Mouse (Mus musculus) cerebellum, postnatal 36 days (tissue): Measurements from ENCODE around the gene Itgb5.
A peak's percentile ranks its signal among the peaks of the same experiment; 100 is the strongest.

Experiments used
- DNase-seq, 2 experiments: peaks; one replicate each; pipeline ENCODE4 v3.0.0; 2021 to 2022; ENCODE audit warnings: mixed read lengths in 2 of 2

Itgb5 gene

DNA sequence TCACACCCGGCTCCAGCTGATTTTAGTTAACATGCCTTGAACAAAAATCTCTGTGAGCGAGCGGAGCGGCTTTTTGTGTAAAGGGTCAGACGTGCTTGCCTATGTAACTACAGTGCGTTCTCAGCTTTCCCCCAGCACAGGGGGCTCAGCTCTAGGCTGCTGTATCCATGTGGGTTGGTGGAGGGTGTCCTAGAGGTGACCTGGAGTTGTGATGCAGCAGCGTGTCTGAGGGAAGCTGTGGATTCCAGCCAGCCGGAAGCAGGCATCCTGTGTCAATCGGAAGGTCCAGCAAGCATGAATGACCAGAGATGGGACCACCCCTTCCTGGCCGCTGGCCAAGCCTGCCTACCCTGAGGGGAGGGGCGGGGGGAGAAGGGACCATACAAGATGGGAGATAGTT, 112.9 kb downstream of the Itgb5 start:
- no peak for DNase-seq

GRCm38 (mm10) chr16:33943388-33943787, 113.9 kb downstream of the Itgb5 start:
- DNase-seq: no peak

- peak; percentile 48 to 50 for DNase-seq
Measured at GRCm38 (mm10) chr16:33944126-33944525, 114.7 kb downstream of the Itgb5 start.

DNA sequence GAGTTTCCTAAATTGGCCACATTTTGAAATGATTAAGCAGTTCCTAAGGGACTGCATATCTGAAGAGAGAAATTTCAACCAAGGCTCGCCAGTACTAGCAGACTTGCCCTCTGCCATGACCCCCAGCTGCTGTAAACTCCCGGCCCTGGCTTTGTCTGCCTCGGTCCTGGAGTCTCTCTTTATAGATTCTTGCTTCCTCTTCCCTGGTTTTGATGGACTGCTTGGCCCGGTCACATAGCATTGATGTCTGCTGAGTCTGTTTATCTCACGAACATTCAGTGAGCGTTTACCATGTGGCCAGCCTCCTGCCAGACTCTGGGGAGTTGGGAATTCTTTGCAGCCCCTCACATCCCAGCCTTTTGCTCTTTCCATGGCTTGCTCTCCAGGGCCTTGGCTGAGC, 115.3 kb downstream of the Itgb5 start:
- DNase-seq: no peak

DNA sequence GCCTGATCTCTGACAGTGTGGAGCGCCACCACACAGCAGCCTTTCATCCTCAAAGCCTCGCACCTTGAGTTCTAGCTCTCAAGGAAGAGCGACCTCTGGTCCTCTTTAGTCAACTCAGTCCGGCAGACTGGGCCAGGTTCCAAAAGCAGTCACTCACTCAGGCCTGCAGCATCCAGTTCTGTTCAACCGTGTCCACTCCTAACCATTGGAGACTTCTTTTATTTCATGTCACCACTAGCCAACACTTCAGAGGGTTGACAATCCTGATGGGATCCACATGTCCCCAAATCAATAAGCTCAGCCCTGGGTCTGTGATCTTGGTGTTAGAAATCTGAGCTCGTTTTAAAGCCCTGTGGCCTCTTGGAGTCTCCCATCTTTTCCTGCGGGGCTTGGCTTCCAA, 116.6 kb downstream of the Itgb5 start:
- DNase-seq: no peak

GRCm38 (mm10) chr16:33947664-33948571, 118.5 kb downstream of the Itgb5 start:
- no peak for DNase-seq

- DNase-seq: no peak
Measured at GRCm38 (mm10) chr16:33950386-33950785, 120.9 kb downstream of the Itgb5 start.

- peak; percentile 88 to 93 for DNase-seq
Measured at GRCm38 (mm10) chr16:33950830-33951229, 121.4 kb downstream of the Itgb5 start.

GRCm38 (mm10) chr16:33953008-33953407, 123.5 kb downstream of the Itgb5 start:
- DNase-seq: no peak

GRCm38 (mm10) chr16:33954793-33955192, 125.3 kb downstream of the Itgb5 start:
- no peak for DNase-seq

DNA sequence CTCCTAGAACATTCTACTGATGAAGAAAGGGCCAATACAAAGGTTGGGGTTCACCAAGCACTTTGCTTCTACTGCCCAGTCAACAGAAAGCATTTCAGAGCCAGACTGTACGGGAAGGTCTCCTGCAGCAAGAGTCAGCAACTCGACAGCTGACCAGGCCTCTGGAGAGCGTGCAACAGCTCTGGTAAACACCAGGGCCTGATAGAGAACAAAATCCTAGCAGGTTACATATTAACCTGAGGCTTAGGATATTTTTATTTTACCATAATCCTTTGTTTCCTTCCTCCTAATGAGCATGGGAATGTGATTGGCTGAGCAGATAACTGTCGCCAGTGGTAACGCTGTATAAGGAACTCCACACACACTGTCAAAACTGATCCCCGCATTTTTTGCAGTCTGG, 134.0 kb downstream of the Itgb5 start:
- DNase-seq: no peak

GRCm38 (mm10) chr16:33965878-33966537, 136.5 kb downstream of the Itgb5 start:
- no peak for DNase-seq

DNA sequence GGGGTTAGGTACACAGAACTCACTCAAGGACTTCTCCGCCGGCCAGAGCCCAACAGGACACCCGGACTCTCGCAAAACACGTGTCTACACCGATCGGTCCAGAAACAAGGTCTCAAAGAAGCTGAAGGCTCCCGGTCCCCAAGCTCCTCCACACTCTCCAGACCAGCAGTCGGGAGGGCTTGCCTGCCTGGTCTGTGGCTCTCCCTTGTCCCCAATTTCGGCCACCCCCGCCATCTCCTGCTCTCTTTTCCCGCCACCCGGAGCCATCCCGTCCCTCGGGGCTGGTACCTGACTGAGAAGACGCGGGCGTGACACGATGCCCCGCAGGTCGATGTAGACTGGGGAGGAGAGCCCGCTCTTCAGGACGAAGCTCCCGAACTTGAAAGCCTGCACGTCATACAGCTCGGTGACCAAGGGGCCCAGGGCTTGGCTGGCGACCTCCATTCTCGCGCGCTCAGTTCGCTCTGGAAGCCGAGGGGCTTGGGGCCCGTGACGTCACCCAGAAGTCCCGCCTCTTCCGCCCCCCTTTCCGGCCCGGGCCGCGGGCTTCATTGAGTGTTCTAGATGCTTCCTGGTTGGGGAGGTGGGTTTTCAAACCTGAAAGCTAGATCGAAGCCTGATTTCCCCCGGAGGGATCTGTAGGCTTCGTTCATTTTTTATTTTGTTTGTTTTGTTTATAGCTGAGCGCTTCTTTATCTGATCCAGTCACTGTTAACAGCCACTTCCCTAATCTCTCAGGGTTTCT, 137.2 kb downstream of the Itgb5 start, which contains the start of gene Umps:
Umps (minus strand) TSS at position 501 of the 745 bp plus-strand sequence.
- peak; percentile 81 to 82 for DNase-seq

DNA sequence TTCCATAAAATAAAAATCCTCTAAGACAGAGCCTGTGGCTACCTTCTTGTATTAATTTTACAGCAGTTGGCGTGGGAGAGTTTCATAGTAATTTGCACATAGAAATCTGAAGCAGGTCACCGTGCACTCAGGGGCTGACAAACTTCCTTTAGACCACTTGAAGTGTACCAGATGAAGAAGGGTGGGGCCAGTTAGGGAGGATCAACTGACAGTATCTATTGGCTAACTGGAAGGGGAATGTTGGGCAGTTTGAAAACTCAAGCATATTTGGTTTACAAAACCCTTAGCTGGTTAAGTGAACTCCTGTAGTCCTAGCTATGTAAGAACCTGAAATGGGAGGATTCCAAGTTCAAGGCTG, 137.8 kb downstream of the Itgb5 start:
- DNase-seq: no peak

GRCm38 (mm10) chr16:33979855-33980254, 150.4 kb downstream of the Itgb5 start:
- DNase-seq: no peak

DNA sequence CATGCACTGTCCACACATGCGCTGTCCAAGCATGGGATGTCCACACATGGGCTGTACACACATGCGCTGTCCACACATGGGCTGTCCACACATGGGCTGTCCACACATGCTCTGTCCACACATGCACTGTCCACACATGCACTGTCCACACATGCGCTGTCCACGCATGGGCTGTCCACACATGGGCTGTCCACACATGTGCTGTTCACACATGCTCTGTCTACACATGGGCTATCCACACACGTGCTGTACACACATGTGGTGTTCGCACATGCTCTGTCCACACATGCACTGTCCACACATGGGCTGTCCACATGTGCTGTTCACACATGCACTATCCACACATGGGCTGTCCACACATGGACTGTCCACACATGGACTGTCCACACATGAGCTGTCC, 154.2 kb downstream of the Itgb5 start:
- no peak for DNase-seq

DNA sequence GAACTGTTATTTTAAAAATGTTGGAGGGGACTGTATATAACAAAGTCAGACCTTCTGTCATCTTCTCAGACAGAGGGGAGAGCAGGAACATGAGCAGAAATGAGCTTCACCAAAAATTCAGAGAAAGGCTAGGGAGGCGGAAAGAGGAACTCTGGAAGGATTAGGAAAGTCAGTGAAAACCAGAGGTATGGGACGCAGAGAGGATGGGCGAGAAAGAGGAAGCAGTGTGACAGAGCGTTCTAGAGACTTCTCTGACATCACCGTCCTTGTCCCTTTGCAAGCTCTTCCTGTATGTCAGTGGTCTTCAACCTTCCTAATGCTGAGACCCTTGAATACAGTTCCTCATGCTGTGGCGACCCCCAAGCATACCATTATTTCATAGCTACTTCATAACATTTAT, 155.9 kb downstream of the Itgb5 start:
- no peak for DNase-seq

DNA sequence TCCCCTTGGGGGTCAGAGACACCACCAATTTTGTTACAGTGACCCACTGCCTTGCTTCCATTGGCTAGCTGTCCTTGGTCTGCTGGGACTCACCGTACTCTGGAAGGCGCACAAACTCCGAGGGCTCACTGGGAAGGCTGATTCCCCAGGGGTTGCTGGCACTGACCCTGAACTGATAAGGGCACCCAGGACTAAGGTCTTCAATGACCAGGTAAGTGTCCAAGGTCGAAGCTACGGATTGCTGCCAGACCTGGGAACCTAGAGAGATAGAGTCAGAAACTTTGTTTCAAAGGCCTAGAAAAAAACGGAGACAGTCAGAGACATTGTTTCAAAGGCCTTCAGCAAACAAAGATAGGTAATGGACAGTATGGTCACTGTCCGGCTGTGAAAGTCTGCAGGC, 157.5 kb downstream of the Itgb5 start:
- no peak for DNase-seq

GRCm38 (mm10) chr16:33988358-33989012, 159.0 kb downstream of the Itgb5 start:
- DNase-seq: peak; percentile 45 to 57

DNA sequence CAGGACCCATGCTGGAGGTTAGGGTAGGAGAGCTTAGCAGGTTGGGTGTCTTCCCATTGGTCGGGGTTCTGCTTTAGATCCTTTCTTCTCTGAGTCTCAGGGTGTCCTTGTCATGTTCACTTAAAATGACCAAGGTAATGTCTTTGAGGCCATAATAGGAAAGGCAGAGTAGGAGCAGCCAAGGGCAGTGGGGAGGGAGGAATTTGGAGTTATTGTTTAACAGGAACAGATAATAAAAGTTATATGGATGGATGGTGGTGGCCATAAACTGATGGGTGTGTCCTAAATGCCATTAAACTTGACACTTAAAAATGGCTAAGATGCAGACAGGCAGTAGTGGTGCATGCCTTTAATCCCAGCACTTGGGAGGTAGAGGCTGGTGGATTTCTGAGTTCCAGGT, 159.6 kb downstream of the Itgb5 start:
- DNase-seq: no peak

GRCm38 (mm10) chr16:33990712-33991111, 161.2 kb downstream of the Itgb5 start:
- no peak for DNase-seq

GRCm38 (mm10) chr16:33994321-33994720, 164.9 kb downstream of the Itgb5 start:
- DNase-seq: peak in 1 of 2 experiments; percentile 15

- DNase-seq: peak; percentile 11 to 15
Measured at GRCm38 (mm10) chr16:33995496-33995895, 166.0 kb downstream of the Itgb5 start.
